Mouse (Mus musculus) retina, postnatal 1 day (tissue): ENCODE measurements around the gene Cdhr5.
A peak's percentile ranks its signal among the peaks of the same experiment; 100 is the strongest.

Source experiments
- DNase-seq: peaks from one replicate; pipeline ENCODE4 v3.0.0-alpha.2; 2012

Cdhr5 gene

DNA sequence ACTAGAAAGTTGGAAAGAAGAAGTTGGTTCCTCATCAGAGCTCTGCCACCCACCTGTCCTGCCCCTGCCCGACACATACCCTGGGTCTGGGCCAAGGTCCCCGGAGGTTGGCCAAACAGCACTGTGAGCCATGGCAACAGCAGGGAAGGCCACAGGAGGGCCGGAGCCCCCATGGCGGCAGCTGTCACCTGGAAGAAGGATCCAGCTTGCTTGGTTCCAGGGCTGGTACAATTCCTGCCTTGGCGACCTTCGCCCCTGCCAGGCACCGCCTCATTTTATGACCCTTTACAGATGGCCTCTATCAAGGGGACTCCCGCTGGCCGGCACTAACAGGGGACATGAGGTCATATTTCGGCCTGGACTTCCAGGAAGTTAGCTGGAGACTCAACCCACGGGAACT, at the start of gene Cdhr5:
Cdhr5 (minus strand) TSS at position 241 of the 400 bp plus-strand sequence.
- no peak for DNase-seq

GRCm38 (mm10) chr7:141324686-141325085, 48.1 kb upstream of the Cdhr5 start:
- no peak for DNase-seq

GRCm38 (mm10) chr7:141319446-141319845, 42.9 kb upstream of the Cdhr5 start:
- no peak for DNase-seq

DNA sequence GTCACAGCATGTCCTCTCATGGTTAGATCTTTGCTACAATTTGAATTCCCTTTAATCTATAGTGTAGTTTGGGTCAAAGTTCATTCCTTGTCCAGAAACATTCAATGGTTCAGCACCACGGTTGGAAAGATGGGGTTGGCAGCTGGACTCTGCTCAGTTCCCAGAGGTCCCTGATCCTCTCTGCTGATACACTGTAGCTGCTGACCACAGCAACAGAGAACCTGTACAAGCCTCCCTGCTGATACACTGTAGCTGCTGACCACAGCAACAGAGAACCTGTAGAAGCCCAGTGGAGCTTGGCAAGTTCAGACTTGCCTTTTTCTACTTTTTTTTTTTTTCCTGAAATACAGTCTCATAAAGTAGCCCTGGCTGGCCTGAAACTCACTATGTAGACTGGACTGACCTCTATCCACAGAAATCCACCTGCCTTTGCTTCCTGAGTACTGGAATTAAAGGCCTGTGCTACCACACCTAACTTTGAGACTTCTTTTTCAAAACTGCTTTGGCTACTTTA, 41.1 kb upstream of the Cdhr5 start:
- no peak for DNase-seq

DNA sequence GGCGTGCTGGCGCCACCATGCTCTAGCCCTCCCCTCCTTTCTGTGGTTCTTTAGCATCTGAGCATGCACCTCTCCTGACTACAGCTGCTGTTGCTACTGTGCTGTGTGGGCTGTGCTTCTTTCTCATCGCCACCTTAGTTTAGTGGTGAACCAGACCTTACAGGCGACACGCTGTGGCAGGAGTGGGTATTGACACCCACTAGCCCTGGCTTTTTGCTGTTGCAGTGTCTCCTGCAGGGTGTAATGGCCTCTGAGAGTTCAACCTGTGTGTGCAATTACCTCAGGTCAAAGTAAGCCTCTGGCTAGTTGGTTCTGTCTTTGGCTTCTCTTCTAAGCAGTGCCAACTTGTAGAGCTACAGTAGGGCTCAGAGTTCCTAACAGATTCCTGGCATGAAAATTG, 39.4 kb upstream of the Cdhr5 start:
- DNase-seq: peak; percentile 26

DNA sequence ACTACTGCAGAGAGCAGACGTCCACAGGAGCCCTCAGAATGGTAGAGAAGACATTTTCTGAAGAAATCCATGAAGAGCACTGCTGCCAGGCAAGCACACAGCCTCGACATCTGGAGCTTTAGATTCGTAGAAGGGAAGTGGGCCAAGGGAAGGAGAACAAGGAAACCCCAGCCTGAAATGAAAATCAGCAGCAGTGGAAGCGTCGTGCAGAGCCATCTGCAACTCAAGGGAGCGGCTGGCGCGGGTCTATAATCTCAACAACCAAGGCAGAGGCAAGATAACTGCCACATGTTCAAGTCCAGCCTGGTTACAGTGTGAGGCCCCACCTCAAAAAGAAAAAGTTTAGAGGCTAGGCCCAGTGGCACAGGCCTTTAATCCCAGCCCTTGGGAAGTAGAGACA, 38.5 kb upstream of the Cdhr5 start:
- no peak for DNase-seq

GRCm38 (mm10) chr7:141314416-141314815, 37.8 kb upstream of the Cdhr5 start:
- no peak for DNase-seq

DNA sequence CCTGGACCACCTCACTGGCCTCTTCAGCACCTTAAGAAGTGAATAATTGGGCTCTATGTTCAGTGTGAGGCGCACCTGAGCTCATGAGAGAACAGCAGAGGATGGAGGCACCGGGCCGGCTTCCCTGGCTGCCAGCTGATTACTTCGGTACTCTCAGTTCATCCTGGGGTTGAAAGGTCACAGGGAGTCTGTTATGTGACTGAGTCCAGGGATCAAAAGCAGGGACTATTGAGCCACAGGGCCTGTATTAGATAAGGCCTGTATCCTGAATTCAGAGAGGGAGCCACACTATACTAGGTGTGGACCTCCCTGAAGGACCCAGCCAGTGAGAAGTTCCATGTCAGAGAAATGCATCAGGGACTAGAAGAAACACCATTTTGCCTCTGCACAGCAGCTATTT, 28.0 kb upstream of the Cdhr5 start:
- no peak for DNase-seq

- DNase-seq: no peak
Observed at GRCm38 (mm10) chr7:141302702-141303268, 26.2 kb upstream of the Cdhr5 start.

GRCm38 (mm10) chr7:141301386-141301785, 24.8 kb upstream of the Cdhr5 start:
- no peak for DNase-seq

DNA sequence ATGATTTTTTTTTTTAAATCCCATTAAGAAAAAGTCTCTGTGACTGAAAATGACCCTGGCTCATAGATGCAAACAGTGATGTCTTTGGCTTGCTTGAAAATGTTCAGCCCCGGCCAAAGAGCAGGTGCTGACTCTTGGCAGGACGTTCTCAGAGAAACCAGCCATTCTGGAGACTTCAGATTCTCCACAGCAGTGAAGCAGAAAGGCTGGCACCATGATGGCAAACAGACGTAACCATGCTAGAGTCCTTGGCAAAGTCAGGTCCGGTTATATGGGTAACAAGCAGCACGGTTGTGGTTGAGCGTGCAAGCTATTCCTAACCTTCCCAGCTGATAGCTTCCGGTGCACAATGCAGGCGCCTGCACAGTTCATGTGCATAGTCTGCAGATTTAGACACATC, 22.6 kb upstream of the Cdhr5 start:
- no peak for DNase-seq

GRCm38 (mm10) chr7:141297926-141298650, 21.5 kb upstream of the Cdhr5 start:
- DNase-seq: no peak

DNA sequence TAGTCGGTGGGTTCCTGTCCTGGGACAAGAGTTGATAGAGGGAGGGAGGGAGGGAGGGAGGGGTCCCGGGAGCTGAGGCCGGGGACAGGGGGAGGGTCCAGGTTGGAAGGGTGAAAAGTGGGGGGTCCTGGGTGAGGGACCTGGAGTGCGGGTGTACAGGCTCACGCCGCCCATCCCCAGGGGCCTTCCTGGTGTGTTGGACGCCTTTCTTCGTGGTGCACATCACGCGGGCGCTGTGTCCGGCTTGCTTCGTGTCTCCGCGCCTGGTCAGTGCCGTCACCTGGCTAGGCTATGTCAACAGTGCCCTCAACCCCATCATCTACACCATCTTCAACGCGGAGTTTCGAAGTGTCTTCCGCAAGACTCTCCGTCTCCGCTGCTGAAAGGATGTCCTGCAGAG, 17.9 kb upstream of the Cdhr5 start:
- DNase-seq: no peak

DNA sequence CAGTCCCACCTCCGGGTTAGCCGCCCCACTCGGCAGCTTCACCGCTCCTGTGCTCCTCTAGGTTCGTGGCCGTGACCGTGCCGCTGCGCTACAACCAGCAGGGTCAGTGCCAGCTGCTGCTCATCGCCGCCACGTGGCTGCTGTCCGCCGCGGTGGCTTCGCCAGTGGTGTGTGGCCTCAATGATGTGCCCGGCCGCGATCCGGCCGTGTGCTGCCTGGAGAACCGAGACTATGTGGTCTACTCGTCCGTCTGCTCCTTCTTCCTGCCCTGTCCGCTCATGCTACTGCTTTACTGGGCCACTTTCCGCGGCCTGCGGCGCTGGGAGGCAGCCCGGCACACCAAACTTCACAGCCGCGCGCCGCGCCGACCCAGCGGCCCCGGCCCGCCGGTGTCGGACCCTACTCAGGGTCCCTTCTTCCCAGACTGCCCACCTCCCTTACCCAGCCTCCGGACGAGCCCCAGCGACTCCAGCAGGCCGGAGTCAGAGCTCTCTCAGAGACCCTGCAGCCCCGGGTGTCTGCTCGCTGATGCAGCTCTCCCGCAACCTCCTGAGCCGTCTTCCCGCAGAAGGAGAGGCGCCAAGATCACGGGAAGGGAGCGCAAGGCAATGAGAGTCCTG, 17.4 kb upstream of the Cdhr5 start:
- DNase-seq: peak; percentile 67

GRCm38 (mm10) chr7:141292583-141293388, 16.2 kb upstream of the Cdhr5 start:
- peak; percentile 18 for DNase-seq

- DNase-seq: peak; percentile 73
Observed at GRCm38 (mm10) chr7:141291921-141292582, 15.5 kb upstream of the Cdhr5 start, which contains the start of gene Drd4. Drd4 (plus strand) TSS chr7:141292006.

GRCm38 (mm10) chr7:141288042-141288441, 11.5 kb upstream of the Cdhr5 start:
- no peak for DNase-seq

- no peak for DNase-seq
Observed at GRCm38 (mm10) chr7:141282756-141283155, 6.2 kb upstream of the Cdhr5 start.

- DNase-seq: peak; percentile 88
Observed at GRCm38 (mm10) chr7:141281442-141281841, 4.9 kb upstream of the Cdhr5 start.

- DNase-seq: peak; percentile 75
Observed at GRCm38 (mm10) chr7:141278766-141279590, 2.4 kb upstream of the Cdhr5 start, which contains the start of gene Sct. Sct (minus strand) TSS chr7:141279133.
